Mouse (Mus musculus) testis, adult 2 months (tissue): ENCODE data around the gene E2f6.

Experiments used
- CTCF ChIP-seq: fragments of 200-500 bp; IDR thresholded peaks from 2 replicates; pipeline ENCODE4 v1.5.1; 2012; ENCODE audit warnings: low read depth, mild to moderate bottlenecking, inconsistent platforms, low read length, moderate library complexity; ENCODE audit not compliant: control insufficient read depth, insufficient read depth, insufficient replicate concordance
- POLR2A ChIP-seq: fragments of 200-500 bp; IDR thresholded peaks from 2 replicates; pipeline ENCODE4 v1.6.1; 2012; ENCODE audit warnings: low read depth, mild to moderate bottlenecking, inconsistent platforms, low read length, moderate library complexity; ENCODE audit not compliant: control insufficient read depth

DNA sequence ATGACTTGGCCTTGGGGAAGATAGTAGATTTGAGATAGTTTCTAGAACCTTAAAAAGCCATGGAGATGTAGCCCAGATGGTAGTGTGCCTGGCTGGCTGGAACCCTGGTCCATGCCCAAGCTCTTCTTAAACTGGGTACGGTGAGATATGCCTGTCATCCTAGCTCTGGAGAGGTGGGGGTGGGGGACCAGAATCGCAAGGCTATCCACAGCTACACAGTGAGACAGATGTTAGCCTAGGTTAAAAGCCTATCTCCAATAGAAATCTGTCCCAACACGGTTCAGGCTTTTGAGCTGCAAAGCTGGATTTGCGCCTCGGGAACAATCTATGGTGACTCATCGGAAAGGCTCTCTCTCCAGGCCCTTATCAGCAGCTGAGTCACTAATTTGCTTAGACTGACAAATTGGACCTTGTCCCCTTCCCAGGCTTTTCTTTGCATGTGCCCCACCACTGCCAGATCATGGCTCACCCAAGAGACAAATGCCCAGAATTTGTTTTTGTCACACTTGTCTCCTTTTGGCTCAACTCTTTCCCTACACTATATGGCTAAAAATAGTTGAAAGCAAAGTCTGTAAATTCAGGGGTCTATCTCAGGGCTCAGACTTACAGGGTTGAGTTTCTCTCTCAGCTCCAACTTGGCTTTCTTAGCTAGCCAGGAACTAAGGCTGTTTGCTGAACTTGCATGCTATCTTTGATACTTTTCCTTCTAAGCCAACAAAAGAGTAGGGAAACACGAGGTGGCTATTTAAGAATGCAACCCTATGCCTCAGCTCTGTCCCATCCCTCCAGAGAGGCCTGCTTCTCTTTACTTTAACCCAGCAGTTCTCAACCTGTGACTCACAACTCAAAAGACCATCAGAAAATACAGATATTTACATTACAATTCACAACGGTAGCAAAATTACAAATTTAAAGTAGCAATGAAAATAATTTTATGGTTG lies 30.3 kb downstream of the E2f6 start:
- TF ChIP-seq CTCF: no peak
- no peak for TF ChIP-seq POLR2A
